Mouse (Mus musculus): ENCODE data around the gene Mta2. TPM values are rescaled to one million over a fixed set of nuclear protein-coding genes. Genes with fewer than 3 reads are reported as not detected.

Gene Mta2
- polyA plus RNA-seq, 2 experiments: 43.8 to 76.5 TPM

GRCm38 (mm10) chr19:8991871-8992735, 50.4 kb downstream of the Mta2 start:
- H3K4me2 ChIP-seq (replicated peaks; ENCODE audit: low read depth, low read length, severe bottlenecking): peak overlapping the region; percentile 56
- H3K27me3 ChIP-seq (ENCODE audit: control insufficient read depth, insufficient read depth, low read length): no peaks in the 10 kb centered on the region
- no peaks in the 10 kb centered on the region for H3K9me3 ChIP-seq (ENCODE audit: control insufficient read depth, low read length)
- ATAC-seq (ENCODE audit: low FRiP score, low read depth) (no peak), DNase-seq (ENCODE audit: low spot score) (peak; percentile 38)
- no peaks in the 10 kb centered on the region for H3K36me3 ChIP-seq (ENCODE audit: control insufficient read depth, insufficient read depth, low read length)
- 70% methylated on average over 13 of the region's 13 CpGs for WGBS
- peak overlapping the region; percentile 8 for H3K9ac ChIP-seq (ENCODE audit: low read depth, low read length, severe bottlenecking)
- H3K4me3 ChIP-seq (replicated peaks; ENCODE audit: low read length): peak overlapping the region; percentile 64
- H3K4me1 ChIP-seq (ENCODE audit: control insufficient read depth, insufficient read depth, low read length): peaks cover 64% of the 10 kb centered on the region
- H3K27ac ChIP-seq (replicated peaks; ENCODE audit: low read depth, low read length): peak overlapping the region; percentile 62
- TF ChIP-seq POLR2A (IDR thresholded peaks at IDR 0.05; ENCODE audit: borderline replicate concordance, extremely low read depth, insufficient read depth, insufficient read length): no peak

- H3K9ac ChIP-seq (ENCODE audit: low read depth, low read length, severe bottlenecking): peak overlapping the region; percentile 8; the same call in 1 of the 2 replicates
- peak overlapping the region; percentile 56 for H3K4me2 ChIP-seq (replicated peaks; ENCODE audit: low read depth, low read length, severe bottlenecking)
- no peaks in the 10 kb centered on the region for H3K36me3 ChIP-seq (ENCODE audit: control insufficient read depth, insufficient read depth, low read length)
- H3K27me3 ChIP-seq (ENCODE audit: control insufficient read depth, insufficient read depth, low read length): no peaks in the 10 kb centered on the region
- peaks cover 68% of the 10 kb centered on the region for H3K4me1 ChIP-seq (ENCODE audit: control insufficient read depth, insufficient read depth, low read length)
- DNase-seq (ENCODE audit: low spot score) (peak; percentile 90), ATAC-seq (ENCODE audit: low FRiP score, low read depth) (no peak)
- H3K4me3 ChIP-seq (replicated peaks; ENCODE audit: low read length): 0 out of 2 replicates have a peak overlapping the region, but pooled peaks have one; percentile 64
- 24% methylated on average over 12 of the region's 12 CpGs for WGBS
- peak overlapping the region; percentile 62; the same call in 1 of the 2 replicates for H3K27ac ChIP-seq (replicated peaks; ENCODE audit: low read depth, low read length)
- TF ChIP-seq POLR2A (IDR thresholded peaks at IDR 0.05; ENCODE audit: borderline replicate concordance, extremely low read depth, insufficient read depth, insufficient read length): no peak
- no peaks in the 10 kb centered on the region for H3K9me3 ChIP-seq (ENCODE audit: control insufficient read depth, low read length)
Observed at GRCm38 (mm10) chr19:8992769-8993624, 51.3 kb downstream of the Mta2 start.

GRCm38 (mm10) chr19:8993625-8993912, 51.9 kb downstream of the Mta2 start:
- Histone ChIP-seq H3K27me3 (ENCODE audit: control insufficient read depth, insufficient read depth, low read length) (no peaks in the 10 kb centered on the region), H3K4me3 (replicated peaks; ENCODE audit: low read length) (no peak overlapping the region), H3K4me2 (replicated peaks; ENCODE audit: low read depth, low read length, severe bottlenecking) (no peak overlapping the region), H3K9ac (ENCODE audit: low read depth, low read length, severe bottlenecking) (no peak overlapping the region), H3K4me1 (ENCODE audit: control insufficient read depth, insufficient read depth, low read length) (peaks cover 68% of the 10 kb centered on the region), H3K9me3 (ENCODE audit: control insufficient read depth, low read length) (no peaks in the 10 kb centered on the region), H3K27ac (replicated peaks; ENCODE audit: low read depth, low read length) (no peak overlapping the region), H3K36me3 (ENCODE audit: control insufficient read depth, insufficient read depth, low read length) (no peaks in the 10 kb centered on the region)
- no peak for TF ChIP-seq POLR2A (IDR thresholded peaks at IDR 0.05; ENCODE audit: borderline replicate concordance, extremely low read depth, insufficient read depth, insufficient read length)
- WGBS: 34% methylated on average over 2 of the region's 2 CpGs
- ATAC-seq (ENCODE audit: low FRiP score, low read depth): no peak
- no peak for DNase-seq (ENCODE audit: low spot score)

GRCm38 (mm10) chr19:8994813-8995607, 53.3 kb downstream of the Mta2 start:
- Histone ChIP-seq H3K4me2 (replicated peaks; ENCODE audit: low read depth, low read length, severe bottlenecking) (no peak overlapping the region), H3K27me3 (ENCODE audit: control insufficient read depth, insufficient read depth, low read length) (no peaks in the 10 kb centered on the region), H3K9me3 (ENCODE audit: control insufficient read depth, low read length) (no peaks in the 10 kb centered on the region), H3K27ac (replicated peaks; ENCODE audit: low read depth, low read length) (no peak overlapping the region), H3K9ac (ENCODE audit: low read depth, low read length, severe bottlenecking) (no peak overlapping the region), H3K36me3 (ENCODE audit: control insufficient read depth, insufficient read depth, low read length) (peaks cover 6% of the 10 kb centered on the region), H3K4me1 (ENCODE audit: control insufficient read depth, insufficient read depth, low read length) (peaks cover 68% of the 10 kb centered on the region), H3K4me3 (replicated peaks; ENCODE audit: low read length) (no peak overlapping the region)
- no peak for DNase-seq (ENCODE audit: low spot score)
- 82% methylated on average over 10 of the region's 10 CpGs for WGBS
- no peak for TF ChIP-seq POLR2A (IDR thresholded peaks at IDR 0.05; ENCODE audit: borderline replicate concordance, extremely low read depth, insufficient read depth, insufficient read length)
- ATAC-seq (ENCODE audit: low FRiP score, low read depth): no peak

GRCm38 (mm10) chr19:8996601-8997000, 54.9 kb downstream of the Mta2 start:
- ATAC-seq (ENCODE audit: low FRiP score, low read depth) (no peak), DNase-seq (ENCODE audit: low spot score) (no peak)
- H3K9ac ChIP-seq (ENCODE audit: low read depth, low read length, severe bottlenecking): no peak overlapping the region
- no peak overlapping the region for H3K4me3 ChIP-seq (replicated peaks; ENCODE audit: low read length)
- H3K36me3 ChIP-seq (ENCODE audit: control insufficient read depth, insufficient read depth, low read length): peaks cover 22% of the 10 kb centered on the region
- H3K4me2 ChIP-seq (replicated peaks; ENCODE audit: low read depth, low read length, severe bottlenecking): no peak overlapping the region
- no peak overlapping the region for H3K27ac ChIP-seq (replicated peaks; ENCODE audit: low read depth, low read length)
- H3K9me3 ChIP-seq (ENCODE audit: control insufficient read depth, low read length): no peaks in the 10 kb centered on the region
- 89% methylated on average over 6 of the region's 6 CpGs for WGBS
- TF ChIP-seq POLR2A (IDR thresholded peaks at IDR 0.05; ENCODE audit: borderline replicate concordance, extremely low read depth, insufficient read depth, insufficient read length): no peak
- H3K4me1 ChIP-seq (ENCODE audit: control insufficient read depth, insufficient read depth, low read length): peaks cover 59% of the 10 kb centered on the region
- H3K27me3 ChIP-seq (ENCODE audit: control insufficient read depth, insufficient read depth, low read length): no peaks in the 10 kb centered on the region
